Mouse (Mus musculus) megakaryocyte-erythroid progenitor cell, adult 5-6 weeks (primary cell): Measurements from ENCODE around the gene Ssr4. TPM values are rescaled to one million over a fixed set of nuclear protein-coding genes. Genes with fewer than 3 reads are reported as not detected.

ENCODE experiments used
- ATAC-seq: replicated peaks from 2 replicates; pipeline ENCODE4 v1.8.0; 2016; ENCODE audit warnings: mild to moderate bottlenecking, inconsistent platforms; ENCODE audit not compliant: severe bottlenecking, poor library complexity, low FRiP score, low TSS enrichment
- total RNA-seq, 2 experiments: library from RNA; stranded (forward) in 1 of 2; stranded (reverse) in 1 of 2; fragments of 200-1000, 215-1000 nt in 1 of 2; fragments of >200 nt in 1 of 2; fragmentation: Nextera tagmentation in 1 of 2; gene quantifications; 2 replicates each; pipeline ENCODE4 v1.2.3; 2014 to 2017

The Ssr4 gene
- total RNA-seq, 2 experiments from 2014 or later = 138 to 246 TPM

DNA sequence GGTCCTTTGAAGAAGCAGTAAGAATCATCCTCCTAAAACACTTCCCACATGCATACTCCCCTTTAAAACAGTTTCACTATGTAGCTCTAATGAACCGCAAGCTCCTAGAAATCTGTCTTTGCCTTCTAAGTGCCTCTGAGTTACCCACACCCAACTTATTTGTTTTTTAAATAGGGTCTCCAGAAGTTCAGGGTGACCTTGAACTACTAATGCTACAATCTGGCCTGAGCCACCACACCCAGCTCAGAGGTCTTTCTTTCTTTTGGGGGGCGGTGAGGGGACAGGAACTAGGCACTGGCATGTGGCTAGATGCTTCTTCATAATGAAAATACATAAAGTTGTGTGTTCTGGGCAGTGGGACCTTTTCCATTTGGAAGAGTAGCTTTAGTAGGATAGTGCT is 10.7 kb downstream of the Ssr4 start:
- ATAC-seq = no peak

DNA sequence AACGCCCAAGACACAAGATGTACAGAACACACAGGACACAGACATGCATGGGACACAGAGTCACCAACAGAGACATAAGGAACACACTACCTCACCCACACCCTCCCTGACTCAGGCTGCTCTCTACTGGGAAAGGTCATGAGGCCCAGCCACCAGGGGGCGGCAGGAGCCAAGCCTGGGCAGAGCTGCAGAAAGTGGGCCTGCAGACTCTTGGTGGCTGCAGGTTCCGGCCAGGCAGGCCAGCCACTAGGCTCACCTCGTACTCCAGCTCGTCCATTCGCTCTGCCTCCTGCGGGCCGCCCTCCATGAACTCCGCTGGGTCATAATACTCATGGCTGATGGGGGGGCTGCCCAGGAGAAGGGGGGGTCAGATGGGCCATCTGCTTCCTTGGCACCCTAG is 11.7 kb downstream of the Ssr4 start:
- peak; percentile 86 for ATAC-seq

DNA sequence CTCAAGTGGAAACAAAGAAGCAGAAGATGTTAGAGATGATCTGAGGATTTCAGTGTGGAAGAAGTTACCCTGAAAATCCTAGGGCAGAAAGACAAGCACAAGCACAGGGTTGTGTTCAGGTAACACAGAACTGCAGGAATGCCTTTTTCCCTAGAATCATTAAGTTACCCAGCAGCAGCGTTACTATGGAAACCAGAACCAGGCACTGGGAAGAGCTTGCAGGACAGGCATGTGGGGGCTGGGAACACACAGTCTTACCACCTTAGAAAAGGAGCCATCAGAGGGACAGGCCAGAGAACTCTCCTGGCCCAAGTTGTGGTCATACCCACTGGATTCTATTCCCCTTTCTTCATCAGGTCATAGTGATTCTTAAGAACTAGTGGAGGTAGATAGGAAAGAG is 19.0 kb downstream of the Ssr4 start:
- ATAC-seq = no peak

DNA sequence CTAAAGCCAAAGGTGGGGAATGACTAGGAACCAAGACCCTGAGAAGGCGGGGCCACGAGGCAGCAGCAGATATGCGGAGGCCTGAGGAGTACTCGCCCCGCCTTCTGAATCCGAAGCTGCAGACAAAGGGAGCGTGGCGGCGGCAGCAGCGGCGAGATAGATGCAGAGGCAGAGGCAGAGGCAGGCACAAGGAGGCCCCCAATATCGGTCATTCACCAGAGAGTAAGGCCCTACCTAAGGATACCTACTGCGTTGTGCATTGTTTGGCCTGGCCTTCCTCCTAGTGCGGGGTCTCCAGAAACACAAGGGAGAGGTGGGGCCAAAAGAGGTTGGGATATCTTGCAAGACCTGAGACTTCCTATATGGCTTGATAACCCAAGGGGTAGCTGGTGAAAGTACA is 28.2 kb downstream of the Ssr4 start:
- no peak for ATAC-seq

DNA sequence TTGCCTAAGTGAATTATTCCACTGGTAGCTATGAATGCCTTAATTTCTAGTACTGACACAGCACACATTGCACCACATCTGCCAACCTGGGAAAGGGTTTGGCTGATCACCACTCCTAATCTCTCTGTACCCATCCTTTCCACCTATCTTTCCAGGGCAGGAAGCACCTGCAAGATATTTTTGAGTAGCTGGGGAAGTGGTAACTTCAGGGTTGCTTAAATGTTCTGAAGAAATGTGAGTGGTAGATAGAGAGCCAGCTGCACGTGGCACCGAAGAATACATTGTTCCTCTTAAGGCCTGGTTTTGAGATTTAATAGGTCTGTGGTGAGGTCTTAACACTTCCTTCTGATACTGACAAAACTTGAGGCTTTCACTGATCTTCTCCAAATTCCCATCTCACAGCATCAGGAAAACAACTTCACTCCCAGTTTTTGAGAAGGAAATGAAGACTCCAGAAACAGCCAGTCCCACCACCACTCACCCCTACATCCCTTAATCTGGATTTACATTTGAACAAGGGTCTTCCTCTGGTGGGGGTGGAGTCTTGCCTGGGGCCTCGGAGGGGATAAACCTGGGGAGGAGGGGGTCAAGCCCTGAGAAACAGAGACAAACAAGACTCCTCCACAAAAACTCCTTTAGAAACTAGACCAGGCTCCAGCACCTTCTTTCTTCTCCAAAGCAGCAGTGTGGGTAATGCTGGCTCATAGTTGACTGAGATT is 29.9 kb downstream of the Ssr4 start:
- peak; percentile 52; the same call in 1 of the 2 replicates for ATAC-seq

DNA sequence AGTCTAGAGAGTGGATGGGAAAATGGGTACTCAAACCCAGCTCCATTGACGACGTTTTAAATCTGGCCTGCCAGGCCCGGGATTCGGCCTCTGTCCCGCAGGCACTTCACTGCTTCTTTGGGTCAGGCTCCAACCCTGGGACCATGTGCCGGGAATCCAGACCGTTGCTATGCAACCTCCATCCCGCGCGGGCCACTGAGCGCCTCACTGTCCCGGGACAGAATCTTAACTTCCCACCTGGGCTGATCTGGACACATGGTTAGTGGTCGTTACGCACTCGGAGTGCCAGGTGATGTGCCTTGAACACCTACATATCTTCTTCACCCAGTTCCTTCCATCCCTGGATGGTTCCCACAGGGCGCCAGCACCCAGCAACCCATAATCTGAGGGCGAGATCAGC is 36.9 kb downstream of the Ssr4 start:
- no peak for ATAC-seq

DNA sequence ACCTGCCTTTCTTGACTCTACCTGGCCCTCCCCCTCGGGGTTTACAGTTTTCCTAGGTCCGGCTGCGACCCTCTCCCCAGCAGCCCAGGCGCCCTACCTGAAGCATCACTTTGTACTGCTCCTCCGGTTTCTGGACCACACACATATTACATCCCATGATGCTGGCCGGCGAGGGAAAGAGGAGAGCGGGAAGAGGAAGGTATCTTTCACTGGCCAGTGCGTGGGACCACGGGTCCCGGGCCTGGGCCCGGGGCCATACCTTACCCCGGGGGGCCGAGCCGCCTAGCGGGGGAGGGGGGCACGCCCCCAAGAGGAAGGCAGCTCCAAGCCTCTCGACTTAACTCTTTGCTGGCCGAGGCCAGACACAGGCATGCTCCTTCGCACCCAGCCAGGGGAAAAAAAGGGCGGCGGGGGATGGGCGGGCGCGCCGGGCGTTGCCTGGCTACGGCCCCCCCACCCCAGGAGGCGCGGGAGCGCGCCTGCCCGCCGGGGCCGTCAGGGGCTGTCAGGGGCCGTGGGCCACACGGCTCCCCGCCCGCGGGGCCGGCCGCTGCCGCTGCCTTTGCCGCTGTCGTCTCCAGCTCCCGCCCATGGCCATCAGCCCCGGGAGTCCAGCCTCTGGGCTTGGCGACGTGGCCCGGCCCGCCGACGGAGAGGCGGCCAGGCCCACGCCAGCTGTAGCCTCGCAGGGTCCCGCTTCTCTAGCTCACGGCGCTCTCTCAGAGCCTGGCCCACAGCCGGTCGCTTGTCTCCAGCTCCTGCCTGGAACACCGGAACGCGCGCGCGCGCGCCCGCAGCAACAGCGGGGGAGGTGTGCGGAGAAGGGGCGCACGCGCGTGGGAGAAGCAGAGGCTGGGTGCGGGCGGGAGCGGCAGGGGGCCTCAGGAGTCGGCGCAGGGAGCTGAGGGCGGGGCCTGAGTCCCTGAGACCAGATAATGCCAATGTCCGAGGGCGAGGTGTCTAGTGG is 37.6 kb downstream of the Ssr4 start, which contains the start of gene Pdzd4:
Gene Pdzd4, minus strand, starts transcription at position 785 of the 967 bp plus-strand sequence.
- ATAC-seq = no peak

DNA sequence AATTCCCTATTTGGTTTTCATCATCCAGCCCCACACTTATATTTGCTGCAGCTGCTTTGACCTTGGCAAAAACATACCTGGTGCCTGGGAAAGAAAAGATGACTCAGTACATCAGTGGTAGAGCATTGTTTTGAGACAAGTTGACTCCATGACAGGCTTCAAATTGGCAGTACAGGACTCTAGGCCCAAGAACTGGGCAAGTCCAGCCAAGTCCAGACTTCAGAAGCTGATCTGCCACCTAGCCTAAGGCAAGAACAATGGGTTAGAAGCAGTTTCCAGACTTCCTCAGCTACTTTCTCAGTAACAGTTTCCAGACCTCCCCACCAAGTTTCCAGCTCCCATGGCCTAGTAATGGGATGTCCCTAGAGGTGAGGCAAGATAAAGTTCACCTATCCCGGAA is 48.9 kb downstream of the Ssr4 start:
- ATAC-seq = no peak

DNA sequence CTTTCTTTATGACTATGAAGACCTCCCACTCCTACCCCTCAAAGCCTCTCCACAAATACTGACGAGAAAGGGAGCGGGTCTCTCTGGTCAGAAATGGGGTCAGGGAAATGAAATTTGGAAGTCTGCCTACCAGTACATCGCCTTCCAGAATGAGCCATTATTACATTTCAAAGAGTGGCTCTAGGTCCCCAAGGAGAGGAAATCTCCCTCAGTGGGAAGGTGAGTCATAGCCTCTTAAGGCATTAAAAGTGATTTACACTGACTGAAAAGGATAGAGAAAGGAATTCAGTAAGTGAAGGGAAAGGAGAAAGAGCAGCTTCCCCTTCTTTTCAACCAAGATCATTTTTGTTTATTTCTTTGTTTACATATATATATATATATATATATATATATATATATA is 49.9 kb downstream of the Ssr4 start:
- ATAC-seq = no peak

Other genes with a start within 250 kb of the Ssr4 start
- 1.5 TPM in 1 of 2 replicates, not detected in the other for gene Dusp9, start 147.6 kb upstream of the Ssr4 start, total RNA-seq (2014; fragmentation: Nextera tagmentation)
- 0.38 and 0.61 TPM in 2 replicates for gene Dusp9, start 147.6 kb upstream of the Ssr4 start, total RNA-seq (2017)
- gene Pnck, start 126.9 kb upstream of the Ssr4 start, total RNA-seq (2014; fragmentation: Nextera tagmentation) = 2.7 TPM in 1 of 2 replicates, not detected in the other
- gene Pnck, start 126.9 kb upstream of the Ssr4 start, total RNA-seq (2017) = not detected in 2 replicates
- 2.0 TPM in 1 of 2 replicates, not detected in the other for gene Slc6a8, start 113.9 kb upstream of the Ssr4 start, total RNA-seq (2014; fragmentation: Nextera tagmentation)
- gene Slc6a8, start 113.9 kb upstream of the Ssr4 start, total RNA-seq (2017) = 0.34 TPM in 1 of 2 replicates, not detected in the other
- gene Bcap31, start 70.9 kb upstream of the Ssr4 start, total RNA-seq (2014; fragmentation: Nextera tagmentation) = 117 and 129 TPM in 2 replicates
- gene Bcap31, start 70.9 kb upstream of the Ssr4 start, total RNA-seq (2017) = 177 and 215 TPM in 2 replicates
- 8.9 and 12.1 TPM in 2 replicates for gene Abcd1, start 70.4 kb upstream of the Ssr4 start, total RNA-seq (2014; fragmentation: Nextera tagmentation)
- gene Abcd1, start 70.4 kb upstream of the Ssr4 start, total RNA-seq (2017) = 3.5 and 6.4 TPM in 2 replicates
- not detected in 2 replicates for gene Plxnb3, start 29.9 kb upstream of the Ssr4 start, total RNA-seq (2014; fragmentation: Nextera tagmentation)
- gene Plxnb3, start 29.9 kb upstream of the Ssr4 start, total RNA-seq (2017) = 0.19 TPM in 1 of 2 replicates, not detected in the other
- not detected in 2 replicates for gene Srpk3, start 12.6 kb upstream of the Ssr4 start, total RNA-seq (2014; fragmentation: Nextera tagmentation)
- gene Srpk3, start 12.6 kb upstream of the Ssr4 start, total RNA-seq (2017) = not detected in 2 replicates
- gene Idh3g, start 131 bp upstream of the Ssr4 start, total RNA-seq (2014; fragmentation: Nextera tagmentation) = 216 and 277 TPM in 2 replicates
- 239 and 271 TPM in 2 replicates for gene Idh3g, start 131 bp upstream of the Ssr4 start, total RNA-seq (2017)
- 0.31 TPM in 1 of 2 replicates, not detected in the other for gene Pdzd4, start 37.9 kb downstream of the Ssr4 start, total RNA-seq (2014; fragmentation: Nextera tagmentation)
- 0.30 TPM in 1 of 2 replicates, not detected in the other for gene Pdzd4, start 37.9 kb downstream of the Ssr4 start, total RNA-seq (2017)
- not detected in 2 replicates for gene Avpr2, start 105.1 kb downstream of the Ssr4 start, total RNA-seq (2014; fragmentation: Nextera tagmentation)
- not detected in 2 replicates for gene Avpr2, start 105.1 kb downstream of the Ssr4 start, total RNA-seq (2017)
- not detected in 2 replicates for gene L1cam, start 109.1 kb downstream of the Ssr4 start, total RNA-seq (2014; fragmentation: Nextera tagmentation)
- 0.15 and 2.0 TPM in 2 replicates for gene L1cam, start 109.1 kb downstream of the Ssr4 start, total RNA-seq (2017)
- 27.6 and 32.5 TPM in 2 replicates for gene Arhgap4, start 134.8 kb downstream of the Ssr4 start, total RNA-seq (2014; fragmentation: Nextera tagmentation)
- gene Arhgap4, start 134.8 kb downstream of the Ssr4 start, total RNA-seq (2017) = 13.7 and 20.1 TPM in 2 replicates
- gene Naa10, start 134.9 kb downstream of the Ssr4 start, total RNA-seq (2014; fragmentation: Nextera tagmentation) = 224 and 245 TPM in 2 replicates
- 150 TPM in 2 replicates for gene Naa10, start 134.9 kb downstream of the Ssr4 start, total RNA-seq (2017)
- 3.3 and 7.6 TPM in 2 replicates for gene Renbp, start 143.8 kb downstream of the Ssr4 start, total RNA-seq (2014; fragmentation: Nextera tagmentation)
- gene Renbp, start 143.8 kb downstream of the Ssr4 start, total RNA-seq (2017) = 6.9 and 11.0 TPM in 2 replicates
- gene Hcfc1, start 179.3 kb downstream of the Ssr4 start, total RNA-seq (2014; fragmentation: Nextera tagmentation) = 159 and 169 TPM in 2 replicates
- gene Hcfc1, start 179.3 kb downstream of the Ssr4 start, total RNA-seq (2017) = 56.1 and 78.7 TPM in 2 replicates
- 74.9 and 81.2 TPM in 2 replicates for gene Irak1, start 236.9 kb downstream of the Ssr4 start, total RNA-seq (2014; fragmentation: Nextera tagmentation)
- gene Irak1, start 236.9 kb downstream of the Ssr4 start, total RNA-seq (2017) = 43.2 and 48.7 TPM in 2 replicates